Mouse (Mus musculus): ENCODE data around the gene Dusp28.

GRCm38 (mm10) chr1:92881982-92882381 lies 24.8 kb upstream of the Dusp28 start:
- no peak for TF ChIP-seq EP300 (IDR thresholded peaks at IDR 0.05; ENCODE audit: insufficient read depth, low read depth, low read length)
- TF ChIP-seq CTCF (IDR thresholded peaks at IDR 0.05; ENCODE audit: low read depth, low read length): no peak
- no peak for TF ChIP-seq POLR2A (IDR thresholded peaks at IDR 0.05; ENCODE audit: insufficient read depth, low read length)
